In genomic region chrX:162359767-162360545, GRCm38 (mm10) we compare ENCODE assay signal across 11 mouse cellular contexts.
A peak's percentile ranks its signal among the peaks of the same experiment; 100 is the strongest.
DNase-seq lines count a peak whose midpoint lies in the region; ATAC-seq lines count a peak whose summit lies in the region.
"Had no signal": no experiment of that assay in that cellular context is flagged by ENCODE, and none has a peak within 500 bp of the region (broad histone marks: within the 10 kb centered on the region; RNA-seq: fewer than 3 reads in every experiment).

No protein-coding gene starts in this region.

- ATAC-seq in liver, embryonic 12.5 days, result no peak
- no peak for ATAC-seq in midbrain, embryonic 11.5 days (ENCODE audit: low FRiP score)
- ATAC-seq: forebrain, embryonic 13.5 days had no signal

- no peak overlapping the region for H3K4me3 ChIP-seq in liver, embryonic 12.5 days
- H3K4me3 ChIP-seq in midbrain, embryonic 11.5 days (ENCODE audit: low read depth, low read length), result no peak overlapping the region
- H3K4me3 ChIP-seq: forebrain, embryonic 13.5 days had no signal

- peak; percentile 23 for DNase-seq in liver
- peak; percentile 24 for DNase-seq in forelimb bud, embryonic 11.5 days (ENCODE audit: low read depth, low spot score)
- DNase-seq in kidney, adult 18-20 months, result peak; percentile 23
- peak; percentile 23 for DNase-seq in lung, postnatal 14 days
- no peak for DNase-seq in layer of hippocampus, postnatal 25 days (ENCODE audit: extremely low spot score in 1 of 2, low spot score in 1 of 2)
- DNase-seq in midbrain, embryonic 11.5 days (ENCODE audit: low spot score, missing footprints), result no peak
- no peak for DNase-seq in cerebellum, postnatal 4 days (ENCODE audit: low spot score in 2 of 2)
- DNase-seq: thymus, postnatal 14 days had no signal

- no peak overlapping the region for H3K27ac ChIP-seq in liver, embryonic 12.5 days
- no peak overlapping the region for H3K27ac ChIP-seq in midbrain, embryonic 11.5 days (ENCODE audit: low read depth, low read length)
- H3K27ac ChIP-seq: forebrain, embryonic 13.5 days had no signal

- no peaks in the 10 kb centered on the region for H3K36me3 ChIP-seq in liver, embryonic 12.5 days
- H3K36me3 ChIP-seq in midbrain, embryonic 11.5 days (ENCODE audit: control insufficient read depth, insufficient read depth, low read length), result no peaks in the 10 kb centered on the region
- H3K36me3 ChIP-seq: G1E had no signal

- no peak overlapping the region for H3K9ac ChIP-seq in liver, embryonic 12.5 days
- no peak overlapping the region for H3K9ac ChIP-seq in midbrain, embryonic 11.5 days (ENCODE audit: low read length)
- H3K9ac ChIP-seq: forebrain, embryonic 13.5 days had no signal

- H3K9me3 ChIP-seq in liver, embryonic 12.5 days (replicated peaks), result no peaks in the 10 kb centered on the region
- H3K9me3 ChIP-seq in midbrain, embryonic 11.5 days (ENCODE audit: control insufficient read depth, low read length), result no peaks in the 10 kb centered on the region
- H3K9me3 ChIP-seq: forebrain, embryonic 13.5 days; G1E had no signal

- H3K4me2 ChIP-seq in liver, embryonic 12.5 days, result no peak overlapping the region
- no peak overlapping the region for H3K4me2 ChIP-seq in midbrain, embryonic 11.5 days
- H3K4me2 ChIP-seq: forebrain, embryonic 13.5 days had no signal

- H3K27me3 ChIP-seq in liver, embryonic 12.5 days (replicated peaks), result 0 out of 2 replicates have a peak, but pooled peaks cover 4% of the 10 kb centered on the region
- peaks cover 11% of the 10 kb centered on the region for H3K27me3 ChIP-seq in midbrain, embryonic 11.5 days (ENCODE audit: control insufficient read depth, insufficient read depth, low read length)

- H3K4me1 ChIP-seq in liver, embryonic 12.5 days, result no peaks in the 10 kb centered on the region
- H3K4me1 ChIP-seq in midbrain, embryonic 11.5 days (ENCODE audit: control insufficient read depth, insufficient read depth, low read length), result no peaks in the 10 kb centered on the region
- H3K4me1 ChIP-seq: forebrain, embryonic 13.5 days had no signal

- 46% methylated on average over 9 of the region's 9 CpGs for WGBS in liver, embryonic 12.5 days (ENCODE audit: insufficient replicate concordance)
- WGBS in midbrain, embryonic 11.5 days, result 70% methylated on average over 9 of the region's 9 CpGs

Comparison
In these comparisons a context has a peak if more than half of its experiments do, and no peak if none do; other contexts are left out.
1. DNase-seq: peak in liver (single experiment), forelimb bud, embryonic 11.5 days (single experiment), kidney, adult 18-20 months (single experiment) and lung, postnatal 14 days (single experiment); none in layer of hippocampus, postnatal 25 days (0 of 2), midbrain, embryonic 11.5 days (single experiment) and cerebellum, postnatal 4 days (0 of 2).